Mouse (Mus musculus) kidney, postnatal 10 days (tissue): ENCODE measurements at regions not wholly inside any gene's neighbourhood (a gene's known extent, or its start where the extent isn't known, plus 50 kb on each side); places are given as distances from the start of the nearest gene placed in this dataset.

Experiments
- DNase-seq: peaks from one replicate; pipeline ENCODE4 v3.0.0; 2021; ENCODE audit warnings: mixed read lengths

- DNase-seq: no peak
These were observed 445.9 kb upstream of the Grin3a start for GRCm38 (mm10) chr4:50291397-50291945.

GRCm38 (mm10) chr4:50286602-50287001 is 441.1 kb upstream of the Grin3a start:
- DNase-seq: no peak

- DNase-seq: no peak
These were observed 413.6 kb upstream of the Grin3a start for GRCm38 (mm10) chr4:50259012-50259601.

GRCm38 (mm10) chr4:50242042-50242441 is 396.5 kb upstream of the Grin3a start:
- DNase-seq: no peak

GRCm38 (mm10) chr4:50240951-50241350 is 395.4 kb upstream of the Grin3a start:
- DNase-seq: no peak

- DNase-seq: no peak
These were observed 393.8 kb upstream of the Grin3a start for GRCm38 (mm10) chr4:50239386-50239785.

- no peak for DNase-seq
These were observed 389.9 kb upstream of the Grin3a start for GRCm38 (mm10) chr4:50235476-50235875.

- no peak for DNase-seq
These were observed 357.8 kb upstream of the Grin3a start for GRCm38 (mm10) chr4:50203348-50203747.

GRCm38 (mm10) chr4:50177196-50177595 is 331.7 kb upstream of the Grin3a start:
- no peak for DNase-seq

GRCm38 (mm10) chr4:50176656-50177055 is 331.1 kb upstream of the Grin3a start:
- DNase-seq: no peak

GRCm38 (mm10) chr4:50160893-50161292 is 315.3 kb upstream of the Grin3a start:
- no peak for DNase-seq

GRCm38 (mm10) chr4:50145926-50146325 is 300.4 kb upstream of the Grin3a start:
- DNase-seq: no peak

GRCm38 (mm10) chr4:50130262-50130661 is 284.7 kb upstream of the Grin3a start:
- no peak for DNase-seq

- no peak for DNase-seq
These were observed 261.0 kb upstream of the Grin3a start for GRCm38 (mm10) chr4:50106557-50106956.

- no peak for DNase-seq
These were observed 242.3 kb upstream of the Grin3a start for GRCm38 (mm10) chr4:50087860-50088259.

- DNase-seq: no peak
These were observed 241.1 kb upstream of the Grin3a start for GRCm38 (mm10) chr4:50086676-50087075.

- no peak for DNase-seq
These were observed 210.0 kb upstream of the Grin3a start for GRCm38 (mm10) chr4:50055519-50055918.

- no peak for DNase-seq
These were observed 195.9 kb upstream of the Grin3a start for GRCm38 (mm10) chr4:50041476-50041875.

GRCm38 (mm10) chr4:50036079-50036478 is 190.5 kb upstream of the Grin3a start:
- peak; percentile 18 for DNase-seq

- DNase-seq: no peak
These were observed 179.8 kb upstream of the Grin3a start for GRCm38 (mm10) chr4:50025356-50025755.
